Mouse (Mus musculus): ENCODE measurements at regions not wholly inside any gene's neighbourhood (a gene's known extent, or its start where the extent isn't known, plus 50 kb on each side); places are given as distances from the start of the nearest gene placed in this dataset.
A peak's percentile ranks its signal among the peaks of the same experiment; 100 is the strongest.

- no peak overlapping the region for H3K4me2 ChIP-seq
- no peak overlapping the region for H3K27ac ChIP-seq (replicated peaks)
- H3K36me3 ChIP-seq, result no peaks in the 10 kb centered on the region
- ATAC-seq (ENCODE audit: low FRiP score, low read depth), result no peak
- WGBS, result 72% methylated on average over 1 of the region's 1 CpGs
- H3K4me3 ChIP-seq, result no peak overlapping the region
- H3K9ac ChIP-seq, result no peak overlapping the region
- H3K4me1 ChIP-seq (replicated peaks), result no peaks in the 10 kb centered on the region
- H3K9me3 ChIP-seq, result no peaks in the 10 kb centered on the region
- H3K27me3 ChIP-seq, result no peaks in the 10 kb centered on the region
These were observed 1416.2 kb upstream of the Zeb2 start for GRCm38 (mm10) chr2:46533395-46533794.

- Histone ChIP-seq H3K4me1 (replicated peaks) (no peaks in the 10 kb centered on the region), H3K36me3 (no peaks in the 10 kb centered on the region), H3K4me2 (no peak overlapping the region), H3K27me3 (no peaks in the 10 kb centered on the region), H3K27ac (replicated peaks) (no peak overlapping the region), H3K9me3 (no peaks in the 10 kb centered on the region), H3K4me3 (no peak overlapping the region), H3K9ac (no peak overlapping the region)
- ATAC-seq (ENCODE audit: low FRiP score, low read depth), result no peak
- 76% methylated on average over 1 of the region's 1 CpGs for WGBS
These were observed 1413.5 kb upstream of the Zeb2 start for GRCm38 (mm10) chr2:46530686-46531085.

GRCm38 (mm10) chr2:46525223-46525622, 1408.0 kb upstream of the Zeb2 start:
- H3K9ac ChIP-seq, result no peak overlapping the region
- H3K27me3 ChIP-seq, result no peaks in the 10 kb centered on the region
- H3K4me3 ChIP-seq, result no peak overlapping the region
- H3K4me1 ChIP-seq (replicated peaks), result no peaks in the 10 kb centered on the region; the same call in 1 of the 2 replicates
- no peak for ATAC-seq (ENCODE audit: low FRiP score, low read depth)
- H3K4me2 ChIP-seq, result no peak overlapping the region
- no peak overlapping the region for H3K27ac ChIP-seq (replicated peaks)
- H3K9me3 ChIP-seq, result no peaks in the 10 kb centered on the region
- WGBS, result 14% methylated on average over 4 of the region's 4 CpGs
- no peaks in the 10 kb centered on the region for H3K36me3 ChIP-seq

GRCm38 (mm10) chr2:46524625-46525024, 1407.4 kb upstream of the Zeb2 start:
- H3K9ac ChIP-seq, result no peak overlapping the region
- no peak overlapping the region for H3K27ac ChIP-seq (replicated peaks)
- H3K4me3 ChIP-seq, result no peak overlapping the region
- 0 out of 2 replicates have a peak overlapping the region, but pooled peaks have one; percentile 7 for H3K4me2 ChIP-seq
- ATAC-seq (ENCODE audit: low FRiP score, low read depth), result no peak
- WGBS, result 24% methylated on average over 6 of the region's 6 CpGs
- H3K9me3 ChIP-seq, result no peaks in the 10 kb centered on the region
- no peaks in the 10 kb centered on the region for H3K27me3 ChIP-seq
- no peaks in the 10 kb centered on the region; the same call in 1 of the 2 replicates for H3K4me1 ChIP-seq (replicated peaks)
- H3K36me3 ChIP-seq, result no peaks in the 10 kb centered on the region

GRCm38 (mm10) chr2:46521147-46521965, 1404.2 kb upstream of the Zeb2 start:
- Histone ChIP-seq H3K4me1 (replicated peaks) (no peaks in the 10 kb centered on the region; the same call in 1 of the 2 replicates), H3K9me3 (no peaks in the 10 kb centered on the region), H3K4me2 (no peak overlapping the region), H3K27me3 (no peaks in the 10 kb centered on the region), H3K27ac (replicated peaks) (no peak overlapping the region), H3K36me3 (no peaks in the 10 kb centered on the region), H3K4me3 (no peak overlapping the region), H3K9ac (no peak overlapping the region)
- no peak for ATAC-seq (ENCODE audit: low FRiP score, low read depth)
- WGBS, result 69% methylated on average over 5 of the region's 5 CpGs

GRCm38 (mm10) chr2:46512237-46513028, 1395.2 kb upstream of the Zeb2 start:
- Histone ChIP-seq H3K4me3 (no peak overlapping the region), H3K27ac (replicated peaks) (no peak overlapping the region), H3K36me3 (no peaks in the 10 kb centered on the region), H3K4me1 (replicated peaks) (no peaks in the 10 kb centered on the region), H3K4me2 (no peak overlapping the region), H3K9me3 (no peaks in the 10 kb centered on the region), H3K9ac (no peak overlapping the region), H3K27me3 (no peaks in the 10 kb centered on the region)
- 53% methylated on average over 2 of the region's 2 CpGs for WGBS
- no peak for ATAC-seq (ENCODE audit: low FRiP score, low read depth)

- no peaks in the 10 kb centered on the region for H3K36me3 ChIP-seq
- no peak overlapping the region for H3K27ac ChIP-seq (replicated peaks)
- H3K9ac ChIP-seq, result no peak overlapping the region
- H3K27me3 ChIP-seq, result no peaks in the 10 kb centered on the region
- no peak overlapping the region for H3K4me2 ChIP-seq
- ATAC-seq (ENCODE audit: low FRiP score, low read depth), result no peak
- 68% methylated on average over 1 of the region's 1 CpGs for WGBS
- no peaks in the 10 kb centered on the region for H3K4me1 ChIP-seq (replicated peaks)
- H3K9me3 ChIP-seq, result no peaks in the 10 kb centered on the region; the same call in 1 of the 2 replicates
- H3K4me3 ChIP-seq, result no peak overlapping the region
These were observed 1389.8 kb upstream of the Zeb2 start for GRCm38 (mm10) chr2:46506951-46507350.

- Histone ChIP-seq H3K9me3 (no peaks in the 10 kb centered on the region; the same call in 1 of the 2 replicates), H3K27ac (replicated peaks) (no peak overlapping the region), H3K36me3 (no peaks in the 10 kb centered on the region), H3K27me3 (no peaks in the 10 kb centered on the region), H3K9ac (no peak overlapping the region), H3K4me3 (no peak overlapping the region), H3K4me1 (replicated peaks) (no peaks in the 10 kb centered on the region), H3K4me2 (no peak overlapping the region)
- ATAC-seq (ENCODE audit: low FRiP score, low read depth), result no peak
- 87% methylated on average over 2 of the region's 2 CpGs for WGBS
These were observed 1385.9 kb upstream of the Zeb2 start for GRCm38 (mm10) chr2:46503074-46503473.

GRCm38 (mm10) chr2:46492299-46492698, 1375.1 kb upstream of the Zeb2 start:
- H3K27me3 ChIP-seq, result no peaks in the 10 kb centered on the region
- ATAC-seq (ENCODE audit: low FRiP score, low read depth), result no peak
- no peaks in the 10 kb centered on the region for H3K9me3 ChIP-seq
- no peak overlapping the region for H3K4me2 ChIP-seq
- H3K27ac ChIP-seq (replicated peaks), result no peak overlapping the region
- H3K36me3 ChIP-seq, result no peaks in the 10 kb centered on the region
- H3K4me3 ChIP-seq, result no peak overlapping the region
- WGBS, result 71% methylated on average over 2 of the region's 2 CpGs
- H3K4me1 ChIP-seq (replicated peaks), result no peaks in the 10 kb centered on the region
- H3K9ac ChIP-seq, result no peak overlapping the region

GRCm38 (mm10) chr2:46491081-46491480, 1373.9 kb upstream of the Zeb2 start:
- no peaks in the 10 kb centered on the region for H3K36me3 ChIP-seq
- H3K4me3 ChIP-seq, result no peak overlapping the region
- no peaks in the 10 kb centered on the region for H3K27me3 ChIP-seq
- no peak overlapping the region for H3K27ac ChIP-seq (replicated peaks)
- 94% methylated on average over 2 of the region's 2 CpGs for WGBS
- no peaks in the 10 kb centered on the region for H3K4me1 ChIP-seq (replicated peaks)
- H3K9ac ChIP-seq, result no peak overlapping the region
- H3K4me2 ChIP-seq, result no peak overlapping the region
- no peak for ATAC-seq (ENCODE audit: low FRiP score, low read depth)
- H3K9me3 ChIP-seq, result no peaks in the 10 kb centered on the region

- 83% methylated on average over 5 of the region's 5 CpGs for WGBS
- Histone ChIP-seq H3K9me3 (no peaks in the 10 kb centered on the region), H3K4me3 (no peak overlapping the region), H3K9ac (no peak overlapping the region), H3K27ac (replicated peaks) (no peak overlapping the region), H3K4me2 (no peak overlapping the region), H3K4me1 (replicated peaks) (0 out of 2 replicates have a peak, but pooled peaks cover 3% of the 10 kb centered on the region), H3K27me3 (no peaks in the 10 kb centered on the region), H3K36me3 (no peaks in the 10 kb centered on the region)
- ATAC-seq (ENCODE audit: low FRiP score, low read depth), result no peak
These were observed 1351.9 kb upstream of the Zeb2 start for GRCm38 (mm10) chr2:46468936-46469629.

- no peaks in the 10 kb centered on the region for H3K9me3 ChIP-seq
- H3K4me3 ChIP-seq, result no peak overlapping the region
- H3K36me3 ChIP-seq, result no peaks in the 10 kb centered on the region
- no peak overlapping the region for H3K9ac ChIP-seq
- H3K27me3 ChIP-seq, result no peaks in the 10 kb centered on the region
- no peak overlapping the region for H3K27ac ChIP-seq (replicated peaks)
- no peak for ATAC-seq (ENCODE audit: low FRiP score, low read depth)
- no peak overlapping the region for H3K4me2 ChIP-seq
- H3K4me1 ChIP-seq (replicated peaks), result 0 out of 2 replicates have a peak, but pooled peaks cover 3% of the 10 kb centered on the region
- 43% methylated on average over 4 of the region's 4 CpGs for WGBS
These were observed 1348.2 kb upstream of the Zeb2 start for GRCm38 (mm10) chr2:46465389-46465788.

Data from hindbrain, embryonic 15.5 days (tissue).